Mouse (Mus musculus) T-cell, adult 2 months (primary cell): ENCODE results near the gene Tpm1.

Experiments used
- DNase-seq: peaks from one replicate; pipeline ENCODE4 v3.0.0; 2022; ENCODE audit warnings: low spot score

Tpm1 gene

DNA sequence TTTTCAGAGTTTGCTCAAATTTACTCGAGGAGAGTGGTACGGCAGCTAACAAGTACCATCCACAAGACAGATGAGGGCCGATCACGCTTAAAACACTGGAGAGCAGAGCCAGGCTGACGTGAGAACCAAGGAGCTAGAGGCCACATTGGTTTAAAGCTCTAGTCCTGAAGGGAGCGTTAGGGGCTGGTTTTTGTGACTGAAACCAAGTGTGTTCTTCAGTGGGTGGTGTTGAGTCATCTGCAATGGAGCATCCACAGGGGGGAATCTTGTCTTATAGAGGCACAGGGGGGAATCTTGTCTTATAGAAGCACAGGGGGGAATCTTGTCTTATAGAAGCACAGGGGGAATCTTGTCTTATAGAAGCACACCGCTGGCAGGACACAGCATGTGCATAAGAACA is 22.3 kb downstream of the Tpm1 start:
- no peak for DNase-seq

DNA sequence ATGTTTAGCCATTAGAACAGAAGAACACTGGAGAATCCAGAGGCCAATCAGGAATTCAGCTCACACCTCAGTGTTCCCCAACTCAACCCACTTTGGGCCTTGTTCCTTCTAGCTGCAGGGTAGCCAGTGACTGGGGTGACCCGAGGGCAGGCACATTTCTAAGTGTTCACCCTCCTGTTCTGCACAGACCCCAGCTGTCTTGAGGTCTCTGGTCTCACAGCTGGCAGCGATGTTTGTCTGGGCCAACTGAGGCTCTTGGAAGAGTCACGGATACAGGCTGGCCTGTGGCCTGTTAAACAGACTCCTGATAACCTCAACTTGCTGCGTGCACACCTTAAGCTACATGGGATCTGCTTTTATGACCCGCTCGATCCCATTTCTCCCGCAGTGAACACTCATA is 23.1 kb downstream of the Tpm1 start:
- DNase-seq, result no peak

DNA sequence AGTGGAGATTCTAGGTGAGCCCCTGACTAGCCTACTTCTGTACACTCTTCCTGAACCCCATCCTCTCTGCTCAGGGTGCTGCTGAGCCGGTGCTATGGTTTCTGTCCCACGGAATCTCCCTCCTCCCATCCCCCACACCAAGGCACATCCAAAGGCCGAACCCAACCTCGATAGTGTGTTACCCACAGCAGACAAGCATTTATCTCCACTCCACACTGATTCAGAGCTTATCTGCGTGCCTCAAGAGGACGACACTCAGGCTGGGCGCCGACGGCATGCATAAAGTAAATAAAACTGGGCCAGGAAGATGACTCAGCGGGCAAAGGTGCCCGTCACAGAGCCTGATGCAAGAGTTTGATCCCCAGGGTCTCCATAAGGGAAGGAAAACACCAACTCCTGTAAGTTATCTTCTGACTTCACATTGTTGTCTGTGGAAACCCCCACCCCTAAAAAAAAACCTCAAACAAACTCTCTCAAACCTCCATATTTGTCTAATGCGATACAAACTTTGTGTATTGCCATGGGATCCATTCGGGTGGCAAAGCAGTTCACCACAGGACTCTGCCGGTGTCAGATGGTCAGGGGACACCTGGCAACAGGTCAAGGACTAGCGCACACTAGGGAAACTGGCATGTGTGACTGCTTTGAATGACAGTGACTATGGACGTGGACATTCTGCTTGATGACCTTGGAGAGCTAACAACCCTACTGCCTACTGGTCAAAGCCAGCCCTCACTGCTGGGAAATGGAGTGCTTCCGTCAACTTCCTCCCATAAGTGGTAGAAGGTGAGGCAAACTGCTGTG is 24.1 kb downstream of the Tpm1 start:
- DNase-seq, result no peak

DNA sequence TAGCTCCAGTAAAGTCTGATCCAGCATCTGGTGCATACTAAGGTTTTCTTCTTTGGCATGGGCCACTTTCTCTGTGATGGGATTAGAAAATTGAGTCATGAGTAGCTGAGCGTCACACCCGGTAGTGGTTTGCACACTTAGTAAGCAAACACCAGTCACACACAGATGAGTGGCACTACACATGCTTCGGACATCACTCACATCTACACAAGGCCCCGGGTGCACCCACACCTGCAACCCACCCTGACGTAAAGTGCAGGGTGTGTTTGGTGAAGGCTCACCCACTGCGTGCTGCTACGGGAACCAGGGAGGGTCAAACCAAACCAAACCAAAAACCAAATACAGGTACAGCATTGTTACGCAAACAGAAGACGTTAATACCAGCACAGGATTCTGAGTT is 25.8 kb downstream of the Tpm1 start:
- no peak for DNase-seq

DNA sequence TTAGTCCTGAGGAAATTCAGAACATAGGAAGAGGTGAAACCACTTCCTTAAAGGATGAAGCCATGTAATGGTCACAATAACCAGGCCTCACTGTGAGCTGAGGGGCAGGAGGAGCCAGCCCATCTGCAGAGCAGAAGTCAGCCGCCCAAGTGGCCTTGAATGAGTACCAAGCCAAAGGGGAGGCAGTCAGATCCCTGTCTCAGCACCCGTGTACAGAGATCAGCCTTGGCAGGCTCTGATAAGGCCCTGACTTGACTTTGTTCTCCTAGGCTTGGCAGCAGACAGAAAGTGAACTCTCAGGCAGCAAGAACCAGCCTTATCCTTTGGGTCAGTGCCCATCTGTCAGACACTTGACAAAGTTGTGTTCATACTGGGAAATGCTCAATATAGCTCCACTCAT is 29.1 kb downstream of the Tpm1 start:
- no peak for DNase-seq

DNA sequence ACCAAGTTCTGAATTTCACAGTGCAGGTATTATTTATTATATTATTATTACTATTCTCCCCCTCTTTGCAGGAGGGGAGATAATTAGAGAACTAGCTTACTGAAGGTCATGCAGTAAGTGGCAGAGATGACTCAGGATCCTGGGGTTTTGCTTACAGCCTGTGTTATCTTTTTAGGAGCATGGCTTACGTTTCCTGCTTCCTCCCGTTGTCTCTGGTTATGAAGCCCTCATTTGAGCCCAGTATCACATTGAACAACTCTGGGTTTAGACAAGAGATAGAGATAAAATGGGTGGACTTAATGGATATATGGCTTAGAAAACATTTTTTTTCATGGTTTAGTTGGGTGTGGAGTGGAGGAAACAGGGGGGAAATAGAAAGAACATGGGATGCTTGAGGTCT is 35.7 kb downstream of the Tpm1 start:
- no peak for DNase-seq

DNA sequence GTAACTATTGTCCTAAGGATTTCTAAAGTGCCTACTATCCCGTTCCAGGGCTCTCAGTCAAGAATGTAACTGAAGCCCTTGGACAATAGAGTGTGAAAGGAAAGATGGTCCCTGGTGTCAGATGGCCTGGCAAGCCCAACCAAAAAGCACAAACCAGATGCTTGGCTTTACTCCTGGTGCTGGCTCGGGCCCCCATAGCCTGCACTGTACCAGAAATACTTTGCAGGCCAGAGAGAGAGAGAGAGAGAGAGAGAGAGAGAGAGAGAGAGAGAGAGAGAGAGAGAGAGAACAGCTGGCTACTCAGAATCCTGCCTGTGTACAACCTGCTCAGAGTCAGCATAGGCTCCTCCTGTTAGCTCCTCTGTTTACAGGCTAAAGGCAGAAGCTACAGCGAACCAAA is 36.7 kb downstream of the Tpm1 start:
- no peak for DNase-seq

DNA sequence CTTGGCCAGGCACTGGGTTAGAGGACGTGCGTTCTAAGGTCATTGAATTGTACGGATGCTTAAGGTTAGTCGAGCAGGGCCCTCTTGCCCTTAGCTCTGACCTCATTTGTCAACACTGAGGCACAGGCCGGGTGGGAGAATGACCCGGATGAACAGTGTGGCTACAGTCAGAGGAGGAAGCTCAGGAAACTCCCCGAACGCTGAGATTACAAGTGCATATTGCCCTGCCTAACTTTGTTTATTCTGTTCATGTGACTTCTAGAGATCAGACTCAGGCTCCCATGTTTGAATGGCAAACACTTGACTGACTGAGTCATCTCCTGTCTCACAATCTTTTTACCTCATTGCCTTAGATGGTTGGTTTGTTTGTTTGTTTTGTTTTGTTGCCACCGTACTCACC is 37.7 kb downstream of the Tpm1 start:
- no peak for DNase-seq

DNA sequence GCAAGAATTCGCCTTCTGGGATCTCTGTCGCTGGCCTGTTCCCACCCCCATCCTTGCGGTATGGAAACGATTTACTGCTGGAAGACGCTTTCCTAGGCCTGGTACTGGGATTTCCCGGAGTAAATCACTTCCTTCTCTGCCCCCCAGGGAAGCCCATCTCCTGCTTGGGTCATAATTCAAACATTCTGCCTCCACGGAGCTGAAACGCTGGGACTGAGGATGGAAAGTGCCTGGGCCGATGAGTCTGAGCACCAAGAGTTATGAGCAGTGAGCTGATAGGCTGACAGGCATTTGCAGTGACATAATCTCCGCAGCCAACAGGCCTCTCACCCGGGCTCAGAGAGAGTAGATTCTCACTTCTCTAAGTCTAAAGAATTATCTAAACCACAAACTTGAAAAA is 40.4 kb downstream of the Tpm1 start:
- no peak for DNase-seq

DNA sequence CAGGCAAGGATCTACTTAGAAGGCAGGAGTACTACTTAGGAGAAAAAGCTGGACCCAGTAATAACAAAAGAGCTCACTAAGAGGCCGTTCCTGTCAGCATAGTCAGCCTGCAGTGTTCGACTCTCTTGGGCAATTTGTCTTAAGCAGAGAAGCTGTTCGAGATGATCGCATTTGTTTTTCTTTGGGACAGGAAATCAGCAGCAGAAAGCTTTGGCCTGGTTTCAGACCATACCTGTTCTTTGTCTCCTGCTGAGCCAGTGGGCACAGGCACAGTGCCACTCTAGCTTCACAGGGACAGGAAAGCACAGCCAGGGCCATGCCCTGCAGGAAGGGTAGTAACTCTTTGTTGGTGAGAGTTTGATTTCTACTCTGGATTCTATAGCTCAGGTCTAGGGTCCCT is 42.8 kb downstream of the Tpm1 start:
- no peak for DNase-seq

DNA sequence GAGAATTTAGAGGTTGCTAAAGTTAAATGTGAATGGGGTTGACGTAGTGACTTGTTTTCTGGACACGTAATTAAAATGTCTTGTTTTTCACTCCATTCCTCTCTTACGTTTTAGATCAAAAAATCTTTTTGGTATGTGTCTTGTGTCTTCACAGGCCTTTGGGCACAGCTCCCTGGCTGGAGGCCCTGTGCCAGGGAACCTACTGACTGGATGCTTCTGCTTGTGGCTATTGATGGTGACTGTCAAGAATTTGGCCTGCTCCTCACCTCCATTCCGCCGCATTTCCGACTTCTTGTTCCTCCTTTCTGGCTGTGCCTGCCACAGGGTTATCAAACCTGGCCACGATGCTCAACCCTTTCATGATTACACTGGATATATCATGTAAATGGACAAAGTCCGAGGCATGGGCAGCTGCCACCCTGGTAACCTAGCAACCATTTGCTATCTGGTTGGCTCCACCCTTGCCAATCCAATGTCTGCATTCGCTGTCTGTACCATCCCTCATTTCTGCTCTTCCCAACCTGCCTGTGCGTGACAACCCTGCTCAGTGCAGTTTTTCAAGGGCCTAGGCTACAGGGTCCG is 44.0 kb downstream of the Tpm1 start:
- DNase-seq, result no peak

DNA sequence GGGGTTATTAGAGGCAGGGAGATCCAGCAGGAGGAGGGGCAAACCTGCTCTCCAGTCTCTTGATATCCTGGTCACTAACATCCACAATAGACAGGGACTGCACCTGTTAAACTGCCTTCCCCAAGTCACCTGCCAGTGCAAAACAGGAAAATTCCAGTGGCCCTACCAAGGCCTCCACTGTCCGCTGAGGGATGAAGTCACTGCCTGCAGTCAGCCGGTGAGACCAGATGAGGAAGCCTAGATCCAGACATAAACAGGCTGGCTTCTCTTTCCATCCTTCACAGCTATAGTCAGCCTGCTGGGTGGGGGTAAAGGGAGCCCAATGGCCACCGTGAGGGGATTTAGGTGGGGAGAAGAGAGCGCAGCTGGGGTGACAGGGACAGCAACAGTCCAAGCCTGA is 45.5 kb downstream of the Tpm1 start:
- DNase-seq, result no peak

DNA sequence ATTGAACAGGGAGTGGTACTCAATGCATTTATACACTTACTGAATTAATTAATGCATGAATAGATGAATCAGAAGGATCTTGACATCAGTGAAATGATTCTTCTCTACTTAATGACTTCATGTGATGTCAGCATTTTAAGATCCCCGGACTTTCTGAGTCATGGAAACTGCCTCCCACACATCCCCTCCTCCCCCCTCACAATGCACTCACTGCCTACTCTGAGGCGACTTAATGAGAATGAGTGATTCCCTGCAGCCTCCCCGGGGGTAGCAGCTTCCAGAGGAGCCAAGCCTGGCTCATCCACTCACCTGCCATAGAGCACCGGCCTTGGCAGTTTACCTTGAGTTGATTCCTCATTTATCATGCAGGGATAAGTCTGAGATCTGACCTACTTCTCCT is 46.0 kb downstream of the Tpm1 start:
- no peak for DNase-seq

DNA sequence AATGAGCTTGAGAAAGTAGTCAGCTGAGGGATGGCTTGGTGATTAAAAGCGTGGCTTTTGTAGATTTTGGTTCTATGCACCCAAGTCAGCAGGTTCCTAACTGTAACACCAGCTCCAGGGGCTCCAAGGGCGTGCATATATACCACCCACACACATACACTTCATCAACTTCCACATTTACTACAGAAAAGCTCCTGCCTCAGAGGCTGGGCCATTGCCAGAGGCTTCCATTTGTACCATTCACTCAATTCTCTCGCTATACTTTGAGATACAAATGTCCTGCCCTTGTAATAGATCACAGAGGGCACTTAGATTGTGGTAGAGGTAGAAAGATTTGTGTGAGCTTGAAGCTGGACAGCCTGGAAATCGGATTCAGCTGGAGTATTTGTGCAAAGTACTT is 47.7 kb downstream of the Tpm1 start:
- DNase-seq, result no peak

DNA sequence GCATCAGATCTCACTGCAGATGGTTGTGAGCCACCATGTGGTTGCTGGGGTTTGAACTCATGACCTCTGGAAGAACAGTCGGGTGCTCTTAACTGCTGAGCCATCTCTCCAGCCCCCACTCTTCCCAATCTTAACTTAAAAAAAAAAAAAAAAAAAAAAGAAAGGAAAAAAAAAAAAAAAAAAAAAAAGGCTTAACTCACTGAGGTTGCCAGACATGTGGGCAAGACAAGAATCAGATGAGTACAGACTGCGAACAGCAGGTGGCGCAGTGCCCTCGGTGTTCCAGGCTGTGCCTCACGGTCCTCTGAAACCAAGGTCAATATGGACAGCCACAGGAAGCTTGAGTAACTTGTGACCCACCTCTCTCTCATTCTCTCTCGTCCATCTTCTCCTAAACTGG is 48.2 kb downstream of the Tpm1 start:
- peak; percentile 57 for DNase-seq

DNA sequence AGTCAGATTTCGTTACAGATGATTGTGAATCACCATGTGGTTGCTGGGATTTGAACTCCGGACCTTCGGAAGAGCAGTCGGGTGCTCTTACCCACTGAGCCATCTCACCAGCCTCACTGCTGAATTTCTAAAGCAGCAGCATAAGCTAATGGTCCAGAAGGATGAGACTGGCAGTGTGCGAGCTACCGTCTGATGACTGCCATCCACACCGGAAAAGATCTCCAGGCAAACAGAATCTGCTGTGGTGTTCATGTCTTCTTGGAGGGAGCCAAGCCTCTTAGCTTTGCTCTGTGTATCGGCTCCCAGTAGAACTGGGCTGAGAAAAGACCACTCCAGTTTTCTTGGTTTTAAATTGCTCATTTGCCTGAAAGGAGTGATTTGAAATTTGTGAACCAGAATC is 49.5 kb downstream of the Tpm1 start:
- no peak for DNase-seq

DNA sequence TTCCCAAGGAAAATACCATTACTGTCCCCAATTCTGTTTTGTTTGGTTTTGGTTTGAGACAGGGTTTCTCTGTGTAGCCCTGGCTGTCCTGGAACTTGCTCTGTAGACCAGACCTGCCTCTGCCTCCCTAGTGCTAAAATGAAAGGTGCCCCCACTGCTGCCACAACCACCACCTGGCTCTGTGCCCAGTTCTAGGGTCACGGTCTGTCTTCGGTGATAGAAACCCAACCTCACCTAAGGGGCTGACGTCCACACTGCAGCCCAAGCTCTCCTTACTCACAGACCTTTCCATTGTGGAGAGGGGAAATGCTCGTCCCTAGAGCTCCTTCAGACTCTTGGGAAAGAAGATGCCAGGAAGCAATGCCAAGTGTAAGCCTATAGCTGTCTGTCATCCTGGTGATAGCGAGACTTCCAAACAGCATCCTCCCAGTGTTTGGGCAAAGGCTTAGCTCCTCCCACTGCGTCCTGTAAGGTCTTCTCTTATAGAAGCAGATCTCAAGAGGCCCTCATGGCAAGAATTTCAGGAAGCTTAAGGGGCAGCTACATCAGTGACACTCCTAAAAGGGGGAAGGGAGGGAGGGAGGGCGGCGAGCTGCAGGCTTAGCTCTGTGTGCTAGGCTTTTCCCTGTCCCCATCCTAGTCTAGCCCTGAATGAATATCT is 57.3 kb downstream of the Tpm1 start:
- no peak for DNase-seq

DNA sequence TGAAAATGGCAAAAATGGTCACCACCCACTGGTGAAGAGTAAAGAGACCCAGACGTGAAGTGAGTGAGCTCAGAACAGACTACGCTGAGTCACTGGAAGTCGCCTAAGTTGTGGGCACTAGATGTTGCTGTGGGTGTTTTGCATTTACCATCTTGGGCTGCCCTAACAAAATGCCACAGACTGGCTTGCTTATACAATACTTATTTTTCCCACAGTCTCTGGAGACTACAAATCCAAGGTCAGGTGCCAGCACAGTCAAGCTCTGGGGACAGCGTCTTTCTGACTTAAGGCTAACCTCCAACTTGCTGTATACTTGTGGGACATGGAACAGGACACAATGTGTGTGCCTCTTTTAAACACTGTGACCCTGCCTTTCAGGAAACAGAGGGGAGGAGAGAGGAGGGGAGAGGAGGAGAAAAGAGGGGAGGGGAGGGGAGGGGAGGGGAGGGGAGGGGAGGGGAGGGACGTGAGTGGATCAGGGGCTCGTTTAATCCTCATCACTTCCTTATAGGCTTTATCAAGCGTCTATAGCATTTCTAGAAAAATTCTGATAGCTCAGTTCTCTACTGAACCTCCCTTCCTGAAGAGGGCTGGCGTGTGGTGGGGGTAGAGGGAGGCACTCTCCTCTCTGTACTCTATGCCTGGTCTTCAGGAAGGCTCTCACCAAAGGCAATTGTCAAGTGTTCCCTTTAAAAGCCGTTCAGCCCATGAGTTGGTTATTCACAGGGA is 58.0 kb downstream of the Tpm1 start:
- DNase-seq, result no peak

DNA sequence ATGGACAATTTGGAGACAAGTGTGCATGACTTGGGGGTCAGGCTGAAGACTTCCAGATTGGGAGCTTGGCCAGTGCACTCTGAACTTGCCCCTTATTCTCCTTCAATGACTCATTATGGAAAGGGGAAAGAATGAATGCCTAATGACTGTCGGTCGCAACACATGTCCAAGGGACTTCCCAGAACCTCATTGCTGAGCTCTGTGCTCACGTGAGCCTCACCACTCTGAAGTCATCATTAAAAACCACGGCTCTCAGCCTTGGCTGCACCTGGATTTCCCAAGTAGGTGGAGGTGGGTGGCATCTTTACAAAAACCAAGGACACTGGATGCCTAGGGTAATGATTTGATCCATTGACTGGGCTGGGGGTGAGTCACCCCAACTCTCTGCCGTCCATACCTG is 59.2 kb downstream of the Tpm1 start:
- no peak for DNase-seq

DNA sequence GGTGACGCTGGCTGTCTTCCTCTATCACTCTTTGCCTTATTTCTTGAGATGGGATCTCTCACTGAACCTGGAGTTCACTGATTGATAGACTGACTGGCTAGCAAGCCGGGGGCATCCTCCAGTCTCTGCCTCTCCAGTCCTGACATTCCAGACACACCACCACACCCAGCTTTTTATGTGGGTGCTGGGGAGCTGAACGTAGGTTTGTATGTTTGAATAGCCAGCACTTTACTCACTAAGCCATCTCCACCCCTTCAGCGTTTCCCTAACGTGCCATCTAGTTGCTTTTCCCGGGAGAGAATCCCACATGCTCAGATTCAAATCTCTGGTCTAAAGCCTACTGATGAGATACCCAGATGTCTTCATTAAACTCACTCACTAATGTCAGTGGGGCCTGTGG is 59.6 kb downstream of the Tpm1 start:
- no peak for DNase-seq

DNA sequence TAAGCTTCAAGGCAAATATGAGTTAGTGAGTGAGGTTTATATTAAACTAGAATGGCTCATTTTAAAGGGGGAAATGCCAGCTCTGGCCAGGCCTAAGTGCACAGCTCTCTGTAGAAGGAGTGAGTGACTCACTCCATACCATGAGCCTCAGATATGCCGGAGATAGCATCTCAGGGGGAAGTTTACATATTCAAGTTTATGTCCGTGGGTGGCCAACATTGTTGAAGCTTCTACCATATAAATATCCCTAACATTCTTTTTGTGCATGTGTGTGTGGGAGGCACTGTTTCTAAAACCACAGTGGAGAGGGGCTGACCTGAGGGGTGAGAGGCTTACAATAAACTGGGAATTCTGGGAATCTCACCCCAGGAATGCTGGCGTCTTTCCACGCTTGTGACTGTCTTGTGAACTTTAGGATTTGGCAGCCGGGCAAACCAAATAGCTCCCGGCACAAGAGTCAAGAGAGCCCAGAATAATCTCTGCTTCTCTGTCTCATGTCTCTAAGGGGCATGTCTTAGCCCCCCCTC is 60.3 kb downstream of the Tpm1 start:
- DNase-seq, result no peak

DNA sequence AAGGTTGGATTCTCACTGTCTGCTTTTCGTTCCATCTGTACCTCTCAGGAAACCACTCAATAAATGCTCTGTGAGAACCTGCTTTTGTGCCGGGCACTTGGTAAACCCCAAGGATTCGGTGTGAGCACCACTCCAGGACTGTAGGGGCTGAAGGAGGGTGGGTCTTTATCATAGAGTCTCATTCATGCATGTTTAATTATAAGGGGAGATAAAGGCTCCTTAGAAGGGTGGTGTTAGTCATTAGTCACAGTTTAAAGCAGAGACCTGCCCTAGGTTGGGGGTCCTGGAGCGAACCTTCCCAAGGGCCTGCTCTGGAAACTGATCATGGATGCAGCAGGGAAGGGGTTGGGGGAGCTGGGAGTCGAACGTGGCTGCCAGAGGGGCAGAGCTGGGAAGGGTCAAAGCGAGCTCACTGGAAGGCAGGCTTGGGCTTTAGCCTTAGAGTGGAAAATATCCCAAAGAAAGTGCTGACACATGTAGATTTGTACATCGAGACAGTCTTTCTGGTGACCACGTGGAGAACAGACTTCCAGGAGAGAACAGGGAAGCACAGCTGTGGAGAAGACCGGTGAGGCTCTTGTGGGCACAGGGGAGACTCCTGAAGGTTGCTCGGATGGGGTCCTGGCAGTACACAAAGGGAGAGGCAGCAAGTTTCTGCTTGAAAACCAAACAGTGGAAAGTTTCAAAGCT is 60.9 kb downstream of the Tpm1 start:
- no peak for DNase-seq
